Mouse (Mus musculus): ENCODE measurements around the gene Rasgef1b.

- TF ChIP-seq POLR2A (IDR thresholded peaks at IDR 0.05; ENCODE audit: low read depth, low read length) (no peak), CTCF (conservative IDR thresholded peaks at IDR 0.05; ENCODE audit: insufficient read depth, insufficient read length, low read depth, low read length) (no peak)
Observed at GRCm38 (mm10) chr5:99499404-99500089, 229.3 kb downstream of the Rasgef1b start.
